Comparison of ENCODE assay signal across 25 mouse cellular contexts in genomic region chrX:167134250-167134649, GRCm38 (mm10).
DNase-seq lines count a peak whose midpoint lies in the region; ATAC-seq and TF ChIP-seq lines count a peak whose summit lies in the region.
"Had no signal": no experiment of that assay in that cellular context is flagged by ENCODE, and none has a peak within 500 bp of the region (broad histone marks: within the 10 kb centered on the region; RNA-seq: fewer than 3 reads in every experiment).

No protein-coding gene starts in this region.

- TF ChIP-seq CTCF in gastrocnemius, adult 2 months (IDR thresholded peaks at IDR 0.05), result no peak

- no peak overlapping the region for H3K4me3 ChIP-seq in gastrocnemius, adult 2 months
- H3K4me3 ChIP-seq: forebrain, embryonic 10.5 days; heart, adult 2 months; heart, embryonic 10.5 days; heart, embryonic 13.5 days had no signal

- DNase-seq in CD4-positive helper T cell, adult 2 months (ENCODE audit: low read depth, low spot score), result peak; percentile 37
- DNase-seq in induced T-regulatory cell, adult 2 months (ENCODE audit: low read depth), result peak; percentile 66
- no peak for DNase-seq in kidney, adult 11 months
- no peak for DNase-seq in gastrocnemius, adult 2 months
- DNase-seq in urinary bladder, postnatal 36 days (ENCODE audit: low spot score in 2 of 2), result no peak
- DNase-seq: adrenal gland, adult 8-10 months; adrenal gland, postnatal 25 days; B cell, adult 2 months; cerebellum, adult 11-12 months; cerebellum, adult 9-10 months; cerebellum, postnatal 14 days; forebrain, postnatal 0 days; gastrocnemius, postnatal 10 days; gastrocnemius, postnatal 36 days; heart, adult 2 months; heart, postnatal 14 days; heart, postnatal 4 days; kidney, adult 2 months had no signal

- intact Hi-C loops in gastrocnemius, adult 2 months (cut with DNase I), result no loop called here

- peak; percentile 68 for ATAC-seq in CD4-positive, CD25-positive, alpha-beta regulatory T cell, adult 4 months
- ATAC-seq: forebrain, embryonic 14.5 days; forebrain, postnatal 0 days; intestine, embryonic 16.5 days had no signal

- no peak overlapping the region for H3K27ac ChIP-seq in gastrocnemius, adult 2 months
- H3K27ac ChIP-seq: forebrain, embryonic 10.5 days; heart, adult 2 months; heart, embryonic 10.5 days; heart, embryonic 13.5 days; hindbrain, embryonic 14.5 days had no signal

Comparison
In these comparisons a context has a peak if more than half of its experiments do, and no peak if none do; other contexts are left out.
1. DNase-seq: peak in CD4-positive helper T cell, adult 2 months (single experiment) and induced T-regulatory cell, adult 2 months (single experiment); none in kidney, adult 11 months (single experiment), gastrocnemius, adult 2 months (single experiment) and urinary bladder, postnatal 36 days (0 of 2).